Mouse (Mus musculus): Measurements from ENCODE around the gene Erv3. TPM values are rescaled to one million over a fixed set of nuclear protein-coding genes. Genes with fewer than 3 reads are reported as not detected.
A peak's percentile ranks its signal among the peaks of the same experiment; 100 is the strongest.

The Erv3 gene
- polyA plus RNA-seq (2021): not detected

DNA sequence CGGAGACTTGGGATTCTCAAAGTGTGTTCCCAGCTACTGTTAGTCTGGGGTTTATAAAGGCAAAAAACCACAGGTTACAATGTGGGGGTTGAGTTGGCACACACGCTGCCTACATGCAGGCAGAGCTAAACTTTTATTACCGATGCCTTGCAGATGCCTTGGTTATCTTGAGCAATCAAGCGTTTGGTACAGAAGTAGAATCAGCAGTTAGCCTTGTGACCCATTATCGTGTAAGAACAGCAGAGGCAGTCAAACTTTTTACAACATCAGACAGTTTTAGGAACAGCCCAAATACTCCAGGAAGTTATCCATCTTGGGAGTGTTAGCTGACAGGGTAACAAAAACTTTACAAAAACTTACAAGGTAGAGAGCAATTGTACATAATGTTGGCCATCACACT lies at the start of gene Erv3:
Gene Erv3 (minus strand): TSS at position 27 of the 400 bp plus-strand sequence.
- no peak for DNase-seq (ENCODE audit: low read depth, low spot score)
- in situ Hi-C loops (cut with MboI; ENCODE audit: low pct_unique_long_range_greater_than_20kb): no loop called here
- no peak for ATAC-seq
- ChIA-PET POLR2A (no interaction called here), CTCF (no interaction called here)
- H3K27me3 ChIP-seq: no peaks in the 10 kb centered on the region
- no peak for TF ChIP-seq CTCF (IDR thresholded peaks at IDR 0.05)

DNA sequence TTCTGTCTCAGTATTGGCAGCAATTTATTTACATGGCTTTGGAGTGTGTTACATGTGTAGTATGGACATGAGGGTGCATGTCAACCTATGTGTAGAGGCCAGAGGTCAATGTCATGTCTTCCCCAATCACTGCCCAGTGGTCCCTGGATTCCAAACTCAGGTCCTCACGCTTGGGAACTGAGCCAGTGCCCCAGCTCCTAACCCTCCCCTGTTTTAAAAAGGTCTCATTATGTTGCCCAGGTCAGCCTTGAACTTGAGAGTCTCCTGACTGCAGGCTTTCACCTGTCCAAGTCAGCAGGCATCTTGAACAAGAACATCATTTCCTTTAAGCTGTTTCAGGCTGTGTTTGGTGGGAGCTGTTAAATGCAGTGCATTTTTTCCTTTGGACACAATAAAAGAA lies 49.4 kb upstream of the Erv3 start:
- no peak for TF ChIP-seq CTCF (IDR thresholded peaks at IDR 0.05)
- POLR2A ChIA-PET: no interaction called here
- CTCF ChIA-PET: interaction anchor here (2.0 kb wide), 1 partner anchor 81 kb away, joined by 6 read pairs; no protein-coding TSS in a partner anchor
- DNase-seq (ENCODE audit: low read depth, low spot score) (no peak), ATAC-seq (no peak)
- H3K27me3 ChIP-seq: no peaks in the 10 kb centered on the region
- in situ Hi-C loops (cut with MboI; ENCODE audit: low pct_unique_long_range_greater_than_20kb): no loop called here

DNA sequence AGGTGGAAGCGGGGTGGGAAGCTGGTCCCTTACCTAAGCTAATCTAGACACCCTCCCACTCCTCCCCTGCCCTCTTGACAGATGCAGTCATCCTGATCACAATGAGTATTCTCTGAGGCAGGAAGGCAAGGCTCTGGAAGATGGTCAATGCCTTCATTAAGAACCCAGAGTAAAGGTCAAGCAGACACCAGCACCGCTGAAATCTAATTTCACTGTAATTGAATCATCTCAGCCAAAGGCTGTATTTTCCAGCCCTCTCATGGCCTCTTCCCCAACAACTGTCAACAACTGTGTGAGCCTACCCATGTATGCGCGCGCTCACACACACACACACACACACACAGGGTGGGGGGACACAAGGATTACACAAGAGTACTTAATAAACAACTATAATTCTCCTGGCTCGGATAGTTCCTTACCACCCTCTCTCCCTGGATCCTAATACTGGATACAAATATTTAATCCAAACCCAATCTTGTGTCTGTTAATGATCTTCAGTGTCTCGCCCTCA lies 48.9 kb upstream of the Erv3 start:
- no peak for TF ChIP-seq CTCF (IDR thresholded peaks at IDR 0.05)
- no peaks in the 10 kb centered on the region for H3K27me3 ChIP-seq
- CTCF ChIA-PET: interaction anchor here (2.0 kb wide), 1 partner anchor 81 kb away, joined by 6 read pairs; no protein-coding TSS in a partner anchor
- POLR2A ChIA-PET: no interaction called here
- no peak for ATAC-seq
- in situ Hi-C loops (cut with MboI; ENCODE audit: low pct_unique_long_range_greater_than_20kb): no loop called here
- DNase-seq (ENCODE audit: low read depth, low spot score): no peak

DNA sequence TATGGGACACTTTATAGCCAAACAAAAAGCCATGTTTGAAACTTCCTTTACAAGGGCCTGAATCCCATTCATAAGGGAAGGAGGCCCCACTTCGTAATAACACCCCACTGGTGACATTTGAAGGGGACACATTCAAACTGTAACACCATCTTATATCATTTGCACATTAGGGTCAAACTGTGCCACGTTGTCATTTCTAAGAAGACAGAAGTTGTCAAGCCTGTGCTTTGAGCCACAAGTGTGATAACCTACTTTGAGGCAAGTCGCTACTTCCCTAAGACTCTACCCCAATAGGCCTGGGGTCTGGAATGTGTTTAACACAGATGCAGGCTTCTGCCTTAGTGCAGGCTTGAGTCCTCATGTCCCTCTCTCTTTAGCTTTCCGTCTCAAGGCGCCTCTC lies 47.8 kb upstream of the Erv3 start:
- ChIA-PET POLR2A (no interaction called here), CTCF (no interaction called here)
- in situ Hi-C loops (cut with MboI; ENCODE audit: low pct_unique_long_range_greater_than_20kb): no loop called here
- no peak for DNase-seq (ENCODE audit: low read depth, low spot score)
- ATAC-seq: no peak
- H3K27me3 ChIP-seq: no peaks in the 10 kb centered on the region
- TF ChIP-seq CTCF (IDR thresholded peaks at IDR 0.05): no peak

DNA sequence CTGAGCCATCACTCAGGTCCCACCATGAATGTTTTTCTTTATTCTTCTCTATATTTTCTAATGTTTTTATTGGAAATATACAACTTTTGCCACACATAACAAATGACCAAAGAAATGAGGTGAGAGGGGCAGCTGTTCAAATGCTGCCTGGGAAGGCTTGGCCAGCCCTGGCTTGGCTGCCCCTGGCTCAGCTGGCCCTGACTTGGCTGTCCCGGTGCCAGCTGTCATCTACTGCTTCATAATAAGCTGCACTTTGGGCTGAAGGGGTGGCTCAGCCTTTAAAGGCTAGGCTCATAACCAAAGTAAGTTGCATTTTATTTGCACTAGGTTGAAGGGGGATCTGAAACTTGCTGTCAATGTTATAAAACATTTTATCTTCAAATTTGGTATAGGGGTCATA lies 47.3 kb upstream of the Erv3 start:
- TF ChIP-seq CTCF (IDR thresholded peaks at IDR 0.05): no peak
- POLR2A ChIA-PET: no interaction called here
- in situ Hi-C loops (cut with MboI; ENCODE audit: low pct_unique_long_range_greater_than_20kb): no loop called here
- CTCF ChIA-PET: interaction anchor here (1.4 kb wide), 1 partner anchor 10 kb away, joined by 3 read pairs; no protein-coding TSS in a partner anchor
- no peaks in the 10 kb centered on the region for H3K27me3 ChIP-seq
- ATAC-seq (no peak), DNase-seq (ENCODE audit: low read depth, low spot score) (no peak)

DNA sequence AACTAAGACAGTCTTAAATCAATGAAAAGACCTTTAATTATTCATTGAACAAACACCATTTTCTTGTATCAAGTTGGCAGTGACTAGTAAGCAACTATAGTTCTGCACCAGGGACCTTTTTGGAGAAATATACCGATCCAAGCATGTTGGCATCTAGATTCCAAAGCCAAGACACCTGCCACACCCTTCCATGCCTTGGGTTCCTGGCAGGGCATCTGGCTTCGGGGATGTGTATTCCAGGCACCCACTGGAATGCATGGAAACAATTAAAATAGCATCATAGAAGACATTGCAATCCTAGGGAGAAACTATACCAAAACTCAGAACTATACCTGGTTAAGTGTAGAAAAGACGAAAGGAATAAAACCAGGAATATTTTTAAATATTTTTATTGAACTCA lies 46.7 kb upstream of the Erv3 start:
- ATAC-seq (no peak), DNase-seq (ENCODE audit: low read depth, low spot score) (no peak)
- CTCF ChIA-PET: interaction anchor here (1.4 kb wide), 1 partner anchor 10 kb away, joined by 3 read pairs; no protein-coding TSS in a partner anchor
- in situ Hi-C loops (cut with MboI; ENCODE audit: low pct_unique_long_range_greater_than_20kb): no loop called here
- no peaks in the 10 kb centered on the region for H3K27me3 ChIP-seq
- POLR2A ChIA-PET: no interaction called here
- TF ChIP-seq CTCF (IDR thresholded peaks at IDR 0.05): no peak

DNA sequence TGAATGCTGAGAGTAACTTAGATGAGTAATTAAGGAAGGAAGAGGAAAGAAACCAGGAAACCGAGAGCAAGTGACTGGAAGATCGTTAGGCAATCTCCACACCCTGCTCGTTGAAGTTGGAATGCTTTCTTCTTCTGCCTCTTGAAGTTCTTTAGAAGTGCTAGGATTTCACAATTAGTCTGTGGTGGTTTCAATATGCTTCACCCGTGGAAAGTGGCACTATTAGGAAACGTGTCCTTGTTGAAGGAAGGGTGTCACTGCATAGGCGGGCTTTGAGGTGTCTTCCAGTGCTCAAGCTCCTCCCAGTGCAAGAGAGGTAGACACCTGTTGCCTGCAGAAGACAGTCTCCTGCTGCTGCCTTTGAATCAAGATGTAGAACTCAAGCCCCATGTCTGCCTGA lies 46.2 kb upstream of the Erv3 start:
- in situ Hi-C loops (cut with MboI; ENCODE audit: low pct_unique_long_range_greater_than_20kb): no loop called here
- ChIA-PET CTCF (interaction anchor here (1.4 kb wide), 1 partner anchor 9 kb away, joined by 3 read pairs; no protein-coding TSS in a partner anchor), POLR2A (no interaction called here)
- H3K27me3 ChIP-seq: no peaks in the 10 kb centered on the region
- ATAC-seq: no peak
- no peak for TF ChIP-seq CTCF (IDR thresholded peaks at IDR 0.05)
- no peak for DNase-seq (ENCODE audit: low read depth, low spot score)

DNA sequence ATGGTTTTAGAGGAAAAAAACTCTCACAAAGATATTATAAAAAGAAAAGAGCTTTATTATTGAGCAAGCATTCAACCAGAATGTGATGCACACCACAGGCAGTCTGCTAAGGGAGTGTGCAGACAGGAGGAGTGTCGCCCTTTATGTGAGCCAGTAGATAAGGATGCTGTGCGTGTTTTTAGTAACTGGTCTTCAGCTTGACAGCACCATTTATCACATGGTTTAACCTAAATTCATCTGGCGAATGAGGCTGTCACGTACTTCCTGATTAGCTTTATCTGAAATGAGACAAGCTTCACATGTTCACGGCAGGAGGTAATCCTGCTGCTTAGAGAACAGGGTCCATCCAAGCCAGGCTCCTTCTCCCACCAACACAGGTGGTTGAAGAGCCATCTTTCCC lies 45.5 kb upstream of the Erv3 start:
- CTCF ChIA-PET: interaction anchor here (0.8 kb wide), 1 partner anchor 17 kb away, joined by 3 read pairs; no protein-coding TSS in a partner anchor
- in situ Hi-C loops (cut with MboI; ENCODE audit: low pct_unique_long_range_greater_than_20kb): no loop called here
- POLR2A ChIA-PET: interaction anchor here (0.6 kb wide), 1 partner anchor 229 kb away, joined by 3 read pairs; no protein-coding TSS in a partner anchor
- H3K27me3 ChIP-seq: no peaks in the 10 kb centered on the region
- TF ChIP-seq CTCF (IDR thresholded peaks at IDR 0.05): no peak
- no peak for ATAC-seq
- no peak for DNase-seq (ENCODE audit: low read depth, low spot score)

DNA sequence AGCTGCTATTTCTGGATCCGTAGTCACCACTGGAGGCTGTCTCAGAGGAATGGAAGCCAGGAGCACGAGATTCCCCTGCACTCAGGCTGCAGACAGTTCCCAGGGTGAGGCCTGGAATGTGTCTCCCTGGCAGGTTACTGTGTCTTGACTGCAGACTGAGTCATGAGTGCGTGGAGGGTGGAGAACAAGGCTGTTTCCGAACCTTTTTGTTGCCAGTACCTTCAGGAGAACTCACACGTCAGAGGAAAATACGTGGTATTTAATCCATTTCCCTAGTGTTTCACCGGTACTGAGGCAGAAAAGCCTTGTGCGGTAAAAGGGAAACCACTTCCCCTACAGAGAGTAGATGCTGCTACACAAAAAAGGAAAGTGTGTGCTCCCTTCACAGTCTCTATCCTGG lies 43.3 kb upstream of the Erv3 start:
- in situ Hi-C loops (cut with MboI; ENCODE audit: low pct_unique_long_range_greater_than_20kb): no loop called here
- no peak for TF ChIP-seq CTCF (IDR thresholded peaks at IDR 0.05)
- ChIA-PET POLR2A (interaction anchor here (0.6 kb wide), 1 partner anchor 24 kb away, joined by 3 read pairs; no protein-coding TSS in a partner anchor), CTCF (no interaction called here)
- peak; percentile 83 for ATAC-seq
- DNase-seq (ENCODE audit: low read depth, low spot score): peak; percentile 35
- no peaks in the 10 kb centered on the region for H3K27me3 ChIP-seq

DNA sequence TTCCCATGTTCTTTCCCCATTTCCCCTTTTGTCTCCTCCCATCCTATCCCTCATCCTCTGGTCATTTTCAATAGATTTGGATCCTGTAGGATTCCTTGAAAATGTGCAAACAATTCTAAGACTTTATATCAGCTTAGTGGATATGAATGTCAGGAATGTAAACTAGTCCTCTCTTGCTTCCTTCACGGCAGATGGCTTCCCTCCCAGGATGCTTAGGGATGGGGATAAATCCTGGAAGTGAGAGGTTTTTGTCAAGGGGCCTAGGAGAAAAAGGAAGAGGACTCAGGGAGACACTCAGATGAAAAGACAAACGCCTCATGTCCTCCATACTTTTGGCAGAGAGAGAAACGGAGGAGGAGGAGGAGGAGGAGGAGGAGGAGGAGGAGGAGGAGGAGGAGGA lies 42.9 kb upstream of the Erv3 start:
- DNase-seq (ENCODE audit: low read depth, low spot score) (no peak), ATAC-seq (no peak)
- H3K27me3 ChIP-seq: no peaks in the 10 kb centered on the region
- ChIA-PET CTCF (no interaction called here), POLR2A (no interaction called here)
- no peak for TF ChIP-seq CTCF (IDR thresholded peaks at IDR 0.05)
- in situ Hi-C loops (cut with MboI; ENCODE audit: low pct_unique_long_range_greater_than_20kb): no loop called here

DNA sequence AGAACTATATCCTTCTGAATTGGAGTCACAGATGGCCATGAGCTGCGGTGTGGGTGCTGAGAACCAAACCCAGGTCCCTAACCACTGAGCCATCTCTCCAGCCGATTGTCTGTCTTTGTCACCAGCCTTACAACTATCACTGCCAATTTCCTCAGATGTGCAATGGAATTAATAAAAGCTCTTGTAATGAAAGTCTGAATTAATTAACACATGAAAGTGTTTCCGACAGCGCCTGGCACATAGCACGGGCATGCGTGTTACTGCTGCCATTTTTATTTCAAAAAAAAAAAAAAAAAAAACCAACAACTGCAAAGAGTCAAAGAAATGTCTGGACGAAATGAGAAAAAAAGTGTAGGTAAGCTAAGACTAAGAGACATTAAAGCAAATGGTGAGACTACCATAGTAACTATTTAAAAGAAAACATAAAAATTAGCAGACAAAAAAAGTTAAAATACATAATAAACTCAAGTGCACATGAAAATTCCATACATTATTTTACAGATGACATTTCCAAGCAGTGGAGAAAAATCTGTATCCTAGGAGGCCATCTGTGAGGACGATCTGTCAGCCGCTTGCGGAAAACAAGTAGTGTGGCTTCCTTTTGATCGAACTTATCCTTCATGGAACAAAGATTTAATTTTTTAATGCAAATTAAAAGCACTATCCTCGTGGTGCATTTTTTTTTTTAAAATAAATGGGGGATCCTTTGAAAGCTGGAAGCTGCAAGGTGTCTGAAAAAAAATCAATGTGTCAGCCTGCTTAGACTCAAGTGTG lies 38.0 kb upstream of the Erv3 start:
- CTCF ChIA-PET: interaction anchor here (1.6 kb wide), 1 partner anchor 9 kb away, joined by 3 read pairs; no protein-coding TSS in a partner anchor
- POLR2A ChIA-PET: interaction anchor here (0.6 kb wide), 1 partner anchor 98 kb away, joined by 5 read pairs; no protein-coding TSS in a partner anchor
- no peaks in the 10 kb centered on the region for H3K27me3 ChIP-seq
- ATAC-seq (no peak), DNase-seq (ENCODE audit: low read depth, low spot score) (no peak)
- no peak for TF ChIP-seq CTCF (IDR thresholded peaks at IDR 0.05)
- in situ Hi-C loops (cut with MboI; ENCODE audit: low pct_unique_long_range_greater_than_20kb): no loop called here

All from Patski (cell line).